Mouse (Mus musculus): ENCODE measurements at regions not wholly inside any gene's neighbourhood (a gene's known extent, or its start where the extent isn't known, plus 50 kb on each side); places are given as distances from the start of the nearest gene placed in this dataset.

DNA sequence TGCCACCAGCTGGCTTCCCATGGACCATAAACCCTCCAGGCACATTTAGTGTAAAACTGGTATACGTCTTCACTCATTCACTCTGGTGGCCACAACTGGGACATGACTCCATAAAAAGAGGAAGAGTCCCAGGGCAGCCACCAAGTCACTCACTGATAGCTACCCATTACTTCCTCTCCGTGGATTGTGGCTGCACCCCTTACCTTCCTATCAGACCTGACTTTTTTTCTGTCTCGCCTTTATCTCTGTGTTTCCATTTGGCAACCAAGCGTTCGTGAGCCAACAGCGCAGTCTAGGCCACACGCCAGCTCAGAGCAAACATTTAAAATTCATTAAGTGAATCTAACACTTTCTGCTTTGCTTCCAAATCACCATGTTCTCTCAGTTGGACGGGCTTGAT, 53.9 kb upstream of the Slc44a1 start:
- DNase-seq (ENCODE audit: low read depth, low spot score), result no peak

DNA sequence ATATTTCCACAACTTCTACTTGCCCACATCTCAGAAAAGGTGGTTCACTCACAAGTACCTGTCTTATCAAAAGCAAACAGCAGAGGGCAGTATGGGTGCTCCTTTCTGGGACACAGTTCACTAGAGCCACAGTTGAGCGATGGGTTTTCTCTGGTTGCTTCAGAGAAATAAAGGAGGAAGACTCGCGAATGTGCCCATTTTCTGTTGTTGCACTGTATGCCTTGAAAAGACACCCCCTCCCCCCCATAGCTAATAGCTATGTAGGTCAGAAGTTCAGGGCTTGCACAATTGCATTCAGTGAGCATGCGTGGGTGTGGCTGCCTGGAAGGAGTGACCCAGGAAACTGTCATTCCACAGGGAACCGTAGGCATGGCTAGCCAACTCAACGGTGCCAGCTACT, 55.5 kb upstream of the Slc44a1 start:
- peak; percentile 39 for DNase-seq (ENCODE audit: low read depth, low spot score)

DNA sequence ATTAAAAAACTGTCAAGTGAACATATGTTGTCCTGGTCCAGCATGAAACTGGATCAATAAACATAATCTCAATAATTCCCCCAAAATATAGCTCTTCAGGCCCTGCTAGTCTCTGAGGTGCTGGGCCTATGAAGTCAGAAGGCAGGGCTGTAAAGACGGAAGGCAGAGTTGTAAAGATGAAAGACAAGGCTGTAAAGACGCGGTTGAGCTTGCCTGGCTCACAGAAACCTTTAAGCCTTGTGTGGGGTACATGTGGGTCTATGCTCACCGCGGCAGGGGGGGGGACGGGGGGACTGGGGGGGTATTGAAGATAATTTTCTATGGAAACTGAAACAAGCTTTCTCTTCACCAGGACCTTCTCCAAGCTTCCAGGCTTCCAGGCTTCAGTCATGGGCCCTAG, 56.1 kb upstream of the Slc44a1 start:
- DNase-seq (ENCODE audit: low read depth, low spot score), result no peak

DNA sequence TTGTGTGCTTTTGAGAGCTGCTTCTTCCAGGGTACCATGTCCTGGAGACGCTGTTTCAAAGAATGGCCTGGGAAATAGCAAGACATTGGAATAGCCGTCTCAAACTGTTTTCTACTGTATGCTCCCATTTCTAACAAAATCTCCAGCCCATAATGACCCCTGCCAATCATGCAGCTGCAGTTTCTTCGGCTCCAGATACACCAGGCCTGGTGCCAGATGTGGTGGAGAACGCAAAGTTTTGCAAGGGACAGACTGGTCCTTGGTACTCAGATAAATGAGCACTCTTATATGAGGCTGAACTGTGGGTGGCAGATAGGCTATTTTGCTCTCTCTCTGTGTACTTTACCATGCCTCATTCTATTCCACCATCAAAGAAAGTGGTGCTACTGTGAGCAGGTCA, 58.2 kb upstream of the Slc44a1 start:
- no peak for DNase-seq (ENCODE audit: low read depth, low spot score)

DNA sequence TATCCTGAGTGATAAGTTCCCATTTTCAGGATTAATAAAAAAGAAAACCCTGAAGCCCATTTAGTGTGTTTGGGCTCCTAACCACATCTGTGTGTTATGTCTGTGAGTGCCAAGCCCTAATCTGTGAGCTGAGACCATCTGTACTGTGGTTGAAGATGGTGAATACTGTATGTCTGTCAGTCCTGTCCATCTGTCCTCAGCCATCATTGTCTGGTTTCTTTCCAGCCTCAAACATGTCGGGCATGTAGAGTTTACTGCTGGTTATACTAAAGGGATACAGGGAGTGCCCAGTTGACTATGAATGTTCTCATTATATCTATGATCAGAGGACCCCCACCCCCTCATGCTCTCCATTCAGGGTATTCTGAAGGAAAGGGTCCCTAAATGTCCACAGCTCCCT, 60.4 kb upstream of the Slc44a1 start:
- DNase-seq (ENCODE audit: low read depth, low spot score), result no peak

DNA sequence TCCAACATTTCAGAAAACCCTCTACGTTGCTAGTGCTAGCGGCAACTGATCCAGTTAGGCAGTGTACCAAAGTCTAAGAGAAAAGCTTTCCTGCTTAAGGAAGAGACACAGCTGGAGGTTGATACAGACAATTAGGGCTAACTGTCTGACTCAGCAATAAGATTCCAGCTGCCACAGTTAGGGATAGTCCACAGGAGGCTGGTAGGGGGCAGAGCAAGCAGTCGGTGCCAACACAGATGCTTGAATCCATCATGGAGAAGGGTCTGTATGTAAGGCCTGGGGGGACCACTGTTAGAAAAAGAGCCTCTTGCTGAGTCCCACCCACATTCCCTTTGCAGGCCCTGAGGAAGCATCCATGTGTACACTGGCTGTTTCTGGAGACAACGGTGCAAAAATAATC, 63.2 kb upstream of the Slc44a1 start:
- no peak for DNase-seq (ENCODE audit: low read depth, low spot score)

DNA sequence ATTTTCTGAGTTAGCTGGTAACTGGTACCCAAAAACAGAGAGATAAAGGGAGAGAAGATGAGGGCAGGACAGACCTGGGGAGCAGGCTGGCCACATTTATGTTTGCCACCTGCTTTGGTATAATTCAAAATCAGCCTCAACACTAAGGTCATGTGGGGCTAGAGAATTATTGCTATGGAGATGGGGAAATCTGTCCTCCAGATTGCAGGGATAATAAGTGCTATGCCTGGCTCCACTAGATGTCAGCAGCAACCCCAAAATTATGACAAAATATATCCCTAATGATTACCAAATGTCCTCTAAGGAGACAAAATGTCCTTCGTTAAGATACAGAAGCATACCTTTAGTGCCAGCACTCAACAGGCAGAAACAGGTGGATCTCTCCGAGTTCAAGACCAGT, 83.8 kb upstream of the Slc44a1 start:
- DNase-seq (ENCODE audit: low read depth, low spot score), result no peak

DNA sequence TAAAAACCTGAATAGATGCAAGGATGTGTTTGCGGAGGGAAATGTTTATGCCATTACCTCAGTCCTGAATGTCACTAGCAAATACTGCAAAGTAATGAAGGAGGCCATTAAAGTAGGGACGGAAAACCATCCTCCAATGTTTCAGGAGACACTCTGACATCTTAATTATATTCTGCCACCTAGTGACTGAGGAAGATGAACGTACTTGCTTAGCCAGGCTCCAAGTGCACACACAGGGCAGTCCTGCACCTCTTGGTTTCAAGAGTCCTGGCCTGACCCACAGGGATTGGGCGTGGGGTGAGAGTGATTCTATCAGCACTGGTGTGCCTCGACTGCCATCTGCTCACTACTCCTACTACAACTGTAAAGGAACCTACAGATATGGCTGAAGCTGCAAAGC, 85.3 kb upstream of the Slc44a1 start:
- DNase-seq (ENCODE audit: low read depth, low spot score), result no peak

DNA sequence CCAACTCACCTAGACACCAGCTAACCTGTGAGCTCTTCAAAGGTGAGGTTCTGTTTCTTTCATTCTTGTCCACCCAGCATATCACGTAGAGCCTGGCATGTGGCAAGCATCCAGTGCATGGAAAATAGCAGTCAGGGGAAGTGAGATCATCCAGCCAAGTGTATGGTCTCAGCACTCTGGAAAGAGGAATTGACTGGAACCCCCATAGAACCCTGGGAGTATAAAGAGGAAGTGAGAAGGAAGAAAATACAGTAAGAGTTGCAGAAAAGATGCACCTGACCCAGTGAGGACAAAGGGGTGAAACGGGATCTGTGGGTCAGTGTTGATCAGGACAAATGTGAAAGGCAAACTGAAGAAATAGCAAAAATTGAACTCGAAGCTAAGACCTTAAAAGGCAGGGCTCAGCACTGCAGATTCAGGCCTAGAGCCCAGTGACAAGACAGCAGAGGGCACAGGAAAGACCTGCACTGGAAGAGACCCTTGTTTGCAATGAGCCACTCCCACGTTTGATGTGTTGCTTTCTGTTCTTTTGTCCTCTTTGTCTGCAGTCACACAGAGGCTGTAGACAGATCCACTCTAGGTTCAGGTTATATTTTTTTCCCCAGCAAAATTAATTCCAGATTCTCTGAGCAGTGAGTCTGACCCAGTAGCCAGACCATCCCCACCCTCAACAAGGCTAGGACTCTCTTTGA, 86.7 kb upstream of the Slc44a1 start:
- DNase-seq (ENCODE audit: low read depth, low spot score), result no peak

DNA sequence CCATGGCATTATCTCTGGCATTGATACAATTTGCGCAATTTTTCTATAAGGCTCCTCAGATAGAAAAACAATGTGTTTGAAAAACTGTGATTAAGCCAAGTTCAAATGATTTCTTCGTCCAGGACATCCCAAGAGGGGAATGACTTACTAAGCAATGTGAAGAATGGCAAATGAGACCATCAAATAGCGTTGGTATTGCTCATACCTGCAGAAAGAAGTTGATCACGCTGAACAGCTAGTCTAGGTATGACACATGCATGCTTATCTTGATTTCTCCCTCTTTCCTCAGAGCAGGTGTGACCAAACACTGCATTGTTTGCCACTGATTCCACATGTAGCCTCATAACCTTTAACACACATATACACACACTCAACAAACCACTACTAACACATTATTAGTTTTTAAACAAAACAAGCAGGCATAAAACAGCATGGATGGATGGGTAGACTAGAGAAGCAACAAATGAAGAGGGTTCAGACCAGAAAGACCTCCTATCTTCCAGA, 89.1 kb upstream of the Slc44a1 start:
- DNase-seq (ENCODE audit: low read depth, low spot score), result no peak

DNA sequence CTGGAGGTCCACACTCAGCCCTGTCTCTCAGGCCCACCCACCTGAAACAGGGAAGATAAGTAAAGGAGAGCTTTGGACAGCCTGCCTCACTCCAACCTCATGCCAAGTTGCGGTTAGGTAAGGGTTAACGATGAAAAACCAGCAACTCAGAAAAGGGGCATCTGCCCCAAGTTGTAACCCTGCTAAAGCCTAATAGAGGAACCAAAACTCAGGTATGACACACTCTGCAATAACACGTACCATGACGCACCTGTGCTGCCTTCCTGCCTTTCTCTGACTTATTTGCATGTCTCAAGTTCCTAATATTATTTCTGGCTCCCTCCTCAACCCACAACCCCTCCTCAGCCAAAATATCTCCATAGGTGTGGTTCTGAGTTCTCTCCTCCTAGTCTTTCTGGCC, 94.9 kb upstream of the Slc44a1 start:
- DNase-seq (ENCODE audit: low read depth, low spot score), result no peak

DNA sequence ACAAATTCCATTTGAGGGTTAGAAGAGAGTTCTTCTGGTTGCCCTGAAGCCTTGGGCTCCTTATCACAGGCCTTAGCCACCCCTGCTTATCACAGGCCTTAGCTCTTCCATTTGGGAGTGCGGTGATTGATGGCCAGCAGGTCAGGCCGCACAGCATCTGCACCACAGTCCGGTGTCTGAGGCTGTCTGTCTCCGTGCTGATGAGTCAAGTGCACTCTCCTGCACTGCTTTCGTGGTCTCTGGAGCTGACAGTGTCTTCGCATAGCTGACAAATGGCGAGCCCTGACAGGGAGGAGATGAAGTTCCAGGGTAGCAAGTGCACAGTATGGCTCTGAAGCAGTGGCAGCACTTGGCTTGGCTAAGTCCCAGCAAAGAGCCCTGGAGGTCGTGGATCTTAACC, 95.7 kb upstream of the Slc44a1 start:
- DNase-seq (ENCODE audit: low read depth, low spot score), result no peak

DNA sequence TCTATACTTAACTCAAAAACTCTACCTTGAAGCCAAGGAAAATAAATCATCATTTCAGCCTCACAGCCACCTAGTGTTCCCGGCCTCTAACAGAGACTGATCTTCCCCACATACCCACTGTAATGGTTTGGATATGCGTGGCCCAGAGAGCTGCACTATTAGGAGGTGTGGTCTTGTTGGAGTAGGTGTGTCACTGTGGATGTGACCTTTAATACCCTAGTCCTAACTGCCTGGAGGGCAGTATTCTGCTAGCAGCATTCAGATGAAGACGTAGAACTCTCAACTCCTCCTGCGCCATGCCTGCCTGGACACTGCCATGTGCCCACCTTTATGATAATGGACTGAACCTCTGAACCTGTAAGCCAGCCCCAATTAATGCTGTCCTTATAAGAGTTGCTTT, 99.0 kb upstream of the Slc44a1 start:
- no peak for DNase-seq (ENCODE audit: low read depth, low spot score)

DNA sequence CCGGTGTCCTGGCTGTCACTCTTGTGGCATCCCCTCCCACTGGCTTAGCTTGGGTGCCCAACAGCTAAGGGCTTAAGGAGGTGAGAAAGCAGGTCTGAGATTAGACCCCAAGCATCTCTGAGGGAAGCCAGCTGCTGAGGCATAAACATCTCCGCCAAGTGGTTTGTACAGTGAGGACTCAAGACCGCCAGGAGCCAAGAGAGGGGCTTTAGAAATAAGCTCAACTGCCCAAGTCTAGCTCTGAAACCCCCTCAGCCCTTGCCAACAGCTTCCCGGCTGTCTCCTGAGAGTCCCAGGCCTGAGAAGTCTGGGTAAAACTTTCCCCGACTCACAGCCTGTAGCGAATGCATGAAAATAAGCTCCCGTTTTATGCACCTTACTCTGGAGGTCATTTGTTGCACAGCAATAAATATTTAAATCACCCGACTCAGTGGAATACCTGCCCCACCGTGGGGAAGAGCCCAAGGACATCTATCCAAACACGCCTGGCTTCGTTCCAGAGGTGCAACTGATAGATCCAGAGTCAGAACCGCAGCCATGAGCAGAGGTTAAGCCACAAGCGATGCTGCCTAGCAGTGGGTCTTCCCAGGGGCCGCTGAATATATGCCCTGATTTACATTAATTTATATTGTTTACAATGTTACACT, 100.1 kb upstream of the Slc44a1 start:
- DNase-seq (ENCODE audit: low read depth, low spot score), result no peak

DNA sequence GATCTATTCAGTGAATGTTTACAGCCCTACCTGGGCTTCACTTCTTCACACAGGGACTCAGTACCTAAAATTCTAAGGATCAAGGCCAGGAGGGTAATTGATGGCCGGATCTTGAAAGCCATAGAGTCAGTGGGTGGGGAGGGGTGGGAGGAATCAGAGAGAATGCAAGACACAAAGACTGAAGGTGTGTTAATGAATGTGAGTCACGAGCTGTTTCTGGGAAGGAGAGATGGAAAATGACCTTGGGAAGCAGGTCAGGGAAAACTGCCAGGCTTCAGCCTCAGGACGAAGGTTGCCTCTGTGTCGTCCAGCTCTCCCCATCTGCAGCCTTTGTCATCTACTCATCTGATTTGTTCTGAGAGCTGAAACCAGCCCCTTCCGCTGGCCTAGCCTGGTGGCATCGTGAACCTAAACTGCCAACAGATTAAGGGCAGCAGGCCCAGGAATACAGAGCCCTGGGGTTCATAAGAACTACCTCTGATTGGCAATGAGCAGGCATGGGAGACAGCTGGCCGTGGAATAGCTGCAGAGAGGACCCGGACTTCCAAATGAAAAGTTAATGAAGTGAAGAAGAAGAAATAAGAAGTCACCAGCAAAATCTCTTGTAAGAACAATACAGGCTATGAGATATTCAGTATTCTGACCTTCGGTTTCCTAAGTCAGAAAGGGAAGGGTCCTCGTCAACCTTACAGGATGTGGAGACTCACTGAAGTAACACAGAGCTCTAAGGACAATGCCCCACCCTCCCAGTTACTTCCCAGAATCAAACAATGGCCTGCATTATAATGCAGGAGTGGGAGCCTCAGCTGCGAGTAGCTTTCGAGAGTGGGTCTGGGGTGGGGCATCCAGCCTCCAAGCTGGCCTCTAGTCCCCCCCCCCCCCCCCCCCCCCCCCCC, 100.8 kb upstream of the Slc44a1 start:
- no peak for DNase-seq (ENCODE audit: low read depth, low spot score)

DNA sequence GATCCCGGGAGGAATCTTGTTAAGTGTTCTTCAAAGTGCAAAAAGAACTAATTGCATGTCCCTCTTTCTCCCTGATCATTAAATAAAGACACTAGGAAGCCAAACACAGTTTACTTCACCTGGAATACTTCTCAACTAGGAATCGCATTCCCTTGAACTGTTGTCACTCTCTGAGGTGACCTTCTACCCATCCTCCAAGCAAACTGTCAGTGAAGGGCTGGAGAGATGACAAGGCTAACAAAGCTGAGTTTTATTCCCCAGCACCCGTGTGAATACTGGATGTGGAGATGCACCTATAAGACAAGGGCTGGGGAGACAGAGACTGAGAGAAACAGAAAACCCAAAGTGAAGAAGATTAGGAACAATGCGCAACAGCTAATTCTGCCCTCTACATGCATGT, 101.7 kb upstream of the Slc44a1 start:
- no peak for DNase-seq (ENCODE audit: low read depth, low spot score)

DNA sequence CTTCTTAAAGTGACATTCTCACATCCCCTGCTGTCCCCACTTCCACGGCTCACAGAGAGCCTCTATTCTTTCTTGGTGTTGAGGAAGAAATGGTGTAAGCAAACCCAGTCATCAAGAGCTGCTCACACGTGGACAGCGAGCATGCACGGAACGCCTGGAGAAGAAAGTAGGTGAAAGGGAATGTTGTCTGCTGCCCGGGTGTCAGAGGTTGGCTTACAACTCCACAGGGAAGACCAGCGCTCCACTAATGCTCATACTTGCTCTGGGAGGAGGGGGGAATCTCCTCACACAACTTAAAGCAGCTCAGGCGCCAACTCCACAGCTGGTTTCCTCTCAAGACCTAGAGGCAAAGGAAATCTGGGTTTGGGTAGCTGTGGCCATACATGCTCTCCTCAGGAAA, 102.4 kb upstream of the Slc44a1 start:
- DNase-seq (ENCODE audit: low read depth, low spot score), result no peak

DNA sequence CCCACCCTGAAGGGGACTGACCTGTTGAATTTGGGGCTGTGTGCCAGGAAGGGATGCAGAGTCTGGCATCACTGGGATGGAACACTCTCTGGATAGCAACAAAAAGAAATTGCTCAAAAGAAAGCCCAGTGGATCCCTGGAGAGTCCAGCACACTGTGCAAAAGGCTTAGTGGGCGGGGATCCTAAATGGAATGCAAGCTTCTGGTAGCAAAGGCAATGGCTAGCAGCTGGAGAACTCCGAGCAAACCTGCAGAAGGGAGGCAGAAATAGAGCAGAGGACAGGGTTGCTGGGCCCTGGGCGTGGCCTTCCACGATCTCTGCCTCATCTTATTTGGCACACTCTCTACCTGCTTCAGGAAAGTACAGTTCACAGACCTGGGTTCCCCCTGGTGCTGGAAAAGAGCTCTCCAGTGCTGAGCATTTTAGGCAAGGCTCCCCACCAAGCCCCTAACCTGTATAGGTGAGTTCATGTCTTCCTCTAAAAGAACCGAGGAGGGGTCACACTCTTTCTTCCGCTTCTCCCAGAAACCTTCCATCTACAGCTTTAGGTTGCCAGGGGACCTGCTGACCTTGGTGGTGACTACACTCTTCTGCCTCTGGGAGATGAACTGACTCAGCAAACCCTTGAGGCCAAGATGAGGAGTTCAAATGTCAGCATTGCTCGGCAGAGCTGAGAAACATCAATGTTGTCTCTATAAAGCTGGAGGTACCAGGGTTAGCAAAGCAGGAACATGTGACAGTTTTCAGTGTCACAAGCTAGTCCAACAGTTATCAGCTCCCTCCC, 112.6 kb upstream of the Slc44a1 start:
- DNase-seq (ENCODE audit: low read depth, low spot score), result no peak

DNA sequence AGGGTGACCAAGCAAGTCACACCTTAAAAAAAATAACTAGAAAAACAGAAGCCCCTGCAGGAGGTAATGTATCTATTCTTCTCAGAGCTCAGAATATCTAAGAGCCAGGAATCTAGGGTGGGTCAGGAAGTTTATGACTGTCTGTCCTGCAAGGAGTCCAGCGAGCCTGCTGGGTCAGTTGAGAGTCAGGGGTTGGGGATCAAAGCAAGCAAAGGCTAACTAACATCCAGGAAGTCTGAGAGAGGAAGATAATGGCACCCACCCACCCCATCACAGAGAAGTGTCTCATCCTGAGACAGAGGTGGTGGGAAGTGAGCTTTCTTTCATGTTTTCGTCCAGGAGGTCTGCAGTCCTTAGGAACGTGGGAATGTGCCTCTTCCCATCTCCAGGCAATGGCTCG, 116.4 kb upstream of the Slc44a1 start:
- no peak for DNase-seq (ENCODE audit: low read depth, low spot score)

DNA sequence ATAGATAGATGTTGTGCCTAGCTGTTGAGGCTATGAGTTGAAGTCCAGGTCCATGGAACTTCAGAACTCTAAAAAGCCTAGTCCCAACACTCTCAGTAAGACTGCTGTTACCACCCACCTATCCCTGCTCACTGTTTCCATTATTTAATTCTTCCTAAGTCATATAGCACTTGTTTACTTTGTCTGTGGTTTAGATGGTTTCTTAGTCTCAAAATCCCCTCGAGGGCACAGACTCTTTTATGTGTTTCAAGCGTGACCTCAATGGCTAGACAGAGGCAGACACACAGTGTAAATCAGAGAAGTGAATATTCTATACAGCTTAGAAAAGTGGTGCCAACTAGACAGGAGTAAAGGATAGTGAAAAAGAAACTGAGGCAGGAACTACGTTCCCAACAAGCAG, 117.0 kb upstream of the Slc44a1 start:
- no peak for DNase-seq (ENCODE audit: low read depth, low spot score)

DNA sequence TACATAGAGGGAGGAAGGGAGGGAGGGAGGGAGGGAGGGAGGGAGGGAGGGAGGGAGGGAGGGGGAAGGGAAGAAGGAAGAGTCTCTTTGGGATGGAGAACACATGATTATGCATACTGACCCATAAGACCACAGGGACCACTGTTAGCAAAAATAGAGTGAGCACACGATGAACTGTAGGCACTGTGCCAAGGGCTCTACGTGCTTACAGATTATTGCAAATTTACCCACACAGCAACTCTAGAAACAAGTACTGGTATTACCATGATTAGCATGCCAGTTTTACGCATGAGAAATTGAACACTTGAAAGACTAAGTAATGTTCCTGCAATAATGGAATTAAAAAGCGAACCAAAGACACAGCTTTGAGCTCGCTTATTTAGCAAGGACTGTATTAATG, 117.7 kb upstream of the Slc44a1 start:
- no peak for DNase-seq (ENCODE audit: low read depth, low spot score)

All from c-Kit-negative CD71-positive TER-119-positive erythroid progenitor cells, embryonic 14.5 days (primary cell).